Mouse (Mus musculus) hematopoietic stem cell, adult 5-6 weeks (primary cell): Measurements from ENCODE around the gene Try5. TPM values are rescaled to one million over a fixed set of nuclear protein-coding genes. Genes with fewer than 3 reads are reported as not detected.
"Not testable (repeated sequence)": the region's sequence is repeated elsewhere in the genome, so short reads cannot be mapped to it uniquely, and the experiment has no call there.

Experiments
- ATAC-seq, 2 experiments: fragments of 125-278 bp in 1 of 2; replicated peaks in 1 of 2; 2 replicates each; pipeline ENCODE4 v1.8.0; 2016 to 2017; ENCODE audit warnings: inconsistent platforms in 2 of 2, mild to moderate bottlenecking in 2 of 2, moderate number of reproducible peaks in 2 of 2, low read depth in 1 of 2, moderate TSS enrichment in 1 of 2; ENCODE audit not compliant: low FRiP score in 2 of 2, poor library complexity in 2 of 2, severe bottlenecking in 2 of 2, insufficient read depth in 1 of 2, low TSS enrichment in 1 of 2
- total RNA-seq: library from RNA; stranded (forward); fragments of 172-1452, 232-1000 nt; gene quantifications from 2 replicates; pipeline ENCODE4 v1.2.3, GENCODE M21; 2017

The Try5 gene
- total RNA-seq: not detected in 2 replicates

- not testable (repeated sequence) for ATAC-seq
Measured at GRCm38 (mm10) chr6:41316741-41317140, at the start of gene Try5. TSS of gene Try5 (minus strand) at chr6:41316841.

- ATAC-seq: no peak
Measured at GRCm38 (mm10) chr6:41353932-41354331, 37.3 kb upstream of the Try5 start, which contains the start of gene Try10. TSS of gene Try10 (plus strand) at chr6:41354105.

GRCm38 (mm10) chr6:41301969-41302368 is 14.7 kb downstream of the Try5 start, which contains the start of gene Try4:
TSS of gene Try4 (plus strand) at chr6:41302269.
- no peak for ATAC-seq

- no peak for ATAC-seq
Measured at GRCm38 (mm10) chr6:41298255-41298654, 18.4 kb downstream of the Try5 start.

GRCm38 (mm10) chr6:41266140-41266539 is 50.5 kb downstream of the Try5 start:
- no peak for ATAC-seq

GRCm38 (mm10) chr6:41262796-41263195 is 53.8 kb downstream of the Try5 start:
- ATAC-seq: peak in 1 of 2 experiments; percentile 60; a peak in 1 of 4 replicates

Other genes starting within 250 kb of the Try5 start
- not detected in 2 replicates for gene Try4, start 14.6 kb downstream of the Try5 start, total RNA-seq
- gene Try10, start 37.3 kb upstream of the Try5 start, total RNA-seq: not detected in 2 replicates
- gene Prss3, start 60.8 kb upstream of the Try5 start, total RNA-seq: not detected in 2 replicates
- not detected in 2 replicates for gene Gm5771, start 75.5 kb upstream of the Try5 start, total RNA-seq
- gene Gm10334, start 129.3 kb upstream of the Try5 start, total RNA-seq: not detected in 2 replicates
- gene Prss1, start 142.1 kb upstream of the Try5 start, total RNA-seq: not detected in 2 replicates
- gene Prss2, start 204.9 kb upstream of the Try5 start, total RNA-seq: not detected in 2 replicates